Mouse (Mus musculus): ENCODE measurements around the gene Zdhhc1. TPM values are rescaled to one million over a fixed set of nuclear protein-coding genes. Genes with fewer than 3 reads are reported as not detected.

Zdhhc1 gene
- polyA plus RNA-seq, 1 experiment from 2014 or later, result 30.1 TPM

- 33% methylated on average over 23 of the region's 23 CpGs for WGBS
- DNase-seq (ENCODE audit: low spot score) (no peak), ATAC-seq (ENCODE audit: low read depth) (no peak)
- Histone ChIP-seq H3K27ac (replicated peaks; ENCODE audit: low read depth, low read length) (no peak overlapping the region), H3K9ac (ENCODE audit: low read depth, low read length) (no peak overlapping the region; the same call in 1 of the 2 replicates), H3K27me3 (replicated peaks; ENCODE audit: control insufficient read depth, insufficient read depth, low read length) (peaks cover 14% of the 10 kb centered on the region), H3K36me3 (ENCODE audit: control insufficient read depth, insufficient read depth, low read length) (peaks cover 21% of the 10 kb centered on the region), H3K4me3 (ENCODE audit: low read depth, low read length) (no peak overlapping the region), H3K4me1 (ENCODE audit: control insufficient read depth, insufficient read depth, low read length) (peaks cover 24% of the 10 kb centered on the region), H3K4me2 (ENCODE audit: low read depth, low read length) (no peak overlapping the region; the same call in 1 of the 2 replicates), H3K9me3 (ENCODE audit: control insufficient read depth, low read length) (no peaks in the 10 kb centered on the region)
These were observed 24.2 kb downstream of the Zdhhc1 start for GRCm38 (mm10) chr8:105472414-105472932.

- H3K27ac ChIP-seq (replicated peaks; ENCODE audit: low read depth, low read length), result peak within 1 kb of the TSS; percentile 48; the same call in 1 of the 2 replicates
- peak; percentile 95 for DNase-seq (ENCODE audit: low spot score)
- ATAC-seq (ENCODE audit: low read depth), result peak; percentile 93
- H3K9ac ChIP-seq (ENCODE audit: low read depth, low read length), result peak within 1 kb of the TSS; percentile 60
- peaks cover 24% of the 10 kb centered on the region for H3K4me1 ChIP-seq (ENCODE audit: control insufficient read depth, insufficient read depth, low read length)
- H3K4me3 ChIP-seq (ENCODE audit: low read depth, low read length), result peak within 1 kb of the TSS; percentile 29
- H3K27me3 ChIP-seq (replicated peaks; ENCODE audit: control insufficient read depth, insufficient read depth, low read length), result peaks cover 14% of the 10 kb centered on the region
- H3K4me2 ChIP-seq (ENCODE audit: low read depth, low read length), result peak within 1 kb of the TSS; percentile 54
- 6% methylated on average over 23 of the region's 25 CpGs for WGBS
- no peaks in the 10 kb centered on the region for H3K9me3 ChIP-seq (ENCODE audit: control insufficient read depth, low read length)
- H3K36me3 ChIP-seq (ENCODE audit: control insufficient read depth, insufficient read depth, low read length), result peaks cover 21% of the 10 kb centered on the region
These were observed 25.2 kb downstream of the Zdhhc1 start, which contains the start of gene Tppp3 for GRCm38 (mm10) chr8:105471314-105472015. Tppp3 (minus strand) TSS chr8:105471526.

GRCm38 (mm10) chr8:105470681-105471313 is 25.9 kb downstream of the Zdhhc1 start:
- Histone ChIP-seq H3K27me3 (replicated peaks; ENCODE audit: control insufficient read depth, insufficient read depth, low read length) (peaks cover 14% of the 10 kb centered on the region), H3K4me3 (ENCODE audit: low read depth, low read length) (peak overlapping the region; percentile 29)

GRCm38 (mm10) chr8:105470262-105470661 is 26.4 kb downstream of the Zdhhc1 start:
- Histone ChIP-seq H3K4me3 (ENCODE audit: low read depth, low read length) (peak overlapping the region; percentile 29), H3K36me3 (ENCODE audit: control insufficient read depth, insufficient read depth, low read length) (peaks cover 13% of the 10 kb centered on the region; the same call in 1 of the 2 replicates), H3K4me2 (ENCODE audit: low read depth, low read length) (peak overlapping the region; percentile 54), H3K9me3 (ENCODE audit: control insufficient read depth, low read length) (no peaks in the 10 kb centered on the region), H3K9ac (ENCODE audit: low read depth, low read length) (no peak overlapping the region), H3K4me1 (ENCODE audit: control insufficient read depth, insufficient read depth, low read length) (peaks cover 24% of the 10 kb centered on the region), H3K27ac (replicated peaks; ENCODE audit: low read depth, low read length) (no peak overlapping the region; the same call in 1 of the 2 replicates), H3K27me3 (replicated peaks; ENCODE audit: control insufficient read depth, insufficient read depth, low read length) (peaks cover 14% of the 10 kb centered on the region)
- no peak for DNase-seq (ENCODE audit: low spot score)
- ATAC-seq (ENCODE audit: low read depth), result no peak
- 68% methylated on average over 5 of the region's 5 CpGs for WGBS

More at GRCm38 (mm10) chr8:105470681-105471313, 25.9 kb downstream of the Zdhhc1 start:
- Histone ChIP-seq H3K4me2 (ENCODE audit: low read depth, low read length) (peak overlapping the region; percentile 54), H3K27ac (replicated peaks; ENCODE audit: low read depth, low read length) (no peak overlapping the region; the same call in 1 of the 2 replicates), H3K9ac (ENCODE audit: low read depth, low read length) (peak overlapping the region; percentile 60), H3K9me3 (ENCODE audit: control insufficient read depth, low read length) (no peaks in the 10 kb centered on the region), H3K36me3 (ENCODE audit: control insufficient read depth, insufficient read depth, low read length) (peaks cover 15% of the 10 kb centered on the region; the same call in 1 of the 2 replicates), H3K4me1 (ENCODE audit: control insufficient read depth, insufficient read depth, low read length) (peaks cover 24% of the 10 kb centered on the region)
- DNase-seq (ENCODE audit: low spot score) (peak; percentile 76), ATAC-seq (ENCODE audit: low read depth) (no peak; the same call in 1 of the 2 replicates)
- WGBS, result 21% methylated on average over 9 of the region's 11 CpGs

GRCm38 (mm10) chr8:105469816-105470215 is 26.9 kb downstream of the Zdhhc1 start:
- Histone ChIP-seq H3K27me3 (replicated peaks; ENCODE audit: control insufficient read depth, insufficient read depth, low read length) (peaks cover 14% of the 10 kb centered on the region), H3K9ac (ENCODE audit: low read depth, low read length) (no peak overlapping the region), H3K4me2 (ENCODE audit: low read depth, low read length) (peak overlapping the region; percentile 54), H3K4me3 (ENCODE audit: low read depth, low read length) (peak overlapping the region; percentile 29; the same call in 1 of the 2 replicates), H3K9me3 (ENCODE audit: control insufficient read depth, low read length) (no peaks in the 10 kb centered on the region), H3K36me3 (ENCODE audit: control insufficient read depth, insufficient read depth, low read length) (peaks cover 8% of the 10 kb centered on the region; the same call in 1 of the 2 replicates), H3K4me1 (ENCODE audit: control insufficient read depth, insufficient read depth, low read length) (peaks cover 20% of the 10 kb centered on the region), H3K27ac (replicated peaks; ENCODE audit: low read depth, low read length) (no peak overlapping the region; the same call in 1 of the 2 replicates)
- ATAC-seq (ENCODE audit: low read depth), result no peak
- WGBS, result 84% methylated on average over 5 of the region's 5 CpGs
- no peak for DNase-seq (ENCODE audit: low spot score)

GRCm38 (mm10) chr8:105469041-105469695 is 27.5 kb downstream of the Zdhhc1 start:
- ATAC-seq (ENCODE audit: low read depth) (peak; percentile 3; the same call in 1 of the 2 replicates), DNase-seq (ENCODE audit: low spot score) (peak; percentile 65)
- peaks cover 14% of the 10 kb centered on the region for H3K27me3 ChIP-seq (replicated peaks; ENCODE audit: control insufficient read depth, insufficient read depth, low read length)
- H3K4me2 ChIP-seq (ENCODE audit: low read depth, low read length), result 0 out of 2 replicates have a peak overlapping the region, but pooled peaks have one; percentile 54
- no peak overlapping the region; the same call in 1 of the 2 replicates for H3K27ac ChIP-seq (replicated peaks; ENCODE audit: low read depth, low read length)
- 58% methylated on average over 4 of the region's 6 CpGs for WGBS
- no peaks in the 10 kb centered on the region for H3K9me3 ChIP-seq (ENCODE audit: control insufficient read depth, low read length)
- peaks cover 13% of the 10 kb centered on the region for H3K4me1 ChIP-seq (ENCODE audit: control insufficient read depth, insufficient read depth, low read length)
- H3K36me3 ChIP-seq (ENCODE audit: control insufficient read depth, insufficient read depth, low read length), result 0 out of 2 replicates have a peak, but pooled peaks cover 7% of the 10 kb centered on the region
- H3K4me3 ChIP-seq (ENCODE audit: low read depth, low read length), result no peak overlapping the region
- no peak overlapping the region for H3K9ac ChIP-seq (ENCODE audit: low read depth, low read length)

- WGBS, result 89% methylated on average over 27 of the region's 27 CpGs
- DNase-seq (ENCODE audit: low spot score) (no peak), ATAC-seq (ENCODE audit: low read depth) (no peak)
- Histone ChIP-seq H3K4me1 (ENCODE audit: control insufficient read depth, insufficient read depth, low read length) (peaks cover 13% of the 10 kb centered on the region), H3K36me3 (ENCODE audit: control insufficient read depth, insufficient read depth, low read length) (0 out of 2 replicates have a peak, but pooled peaks cover 7% of the 10 kb centered on the region), H3K9me3 (ENCODE audit: control insufficient read depth, low read length) (no peaks in the 10 kb centered on the region), H3K4me3 (ENCODE audit: low read depth, low read length) (no peak overlapping the region), H3K27ac (replicated peaks; ENCODE audit: low read depth, low read length) (no peak overlapping the region), H3K4me2 (ENCODE audit: low read depth, low read length) (no peak overlapping the region), H3K27me3 (replicated peaks; ENCODE audit: control insufficient read depth, insufficient read depth, low read length) (peaks cover 11% of the 10 kb centered on the region), H3K9ac (ENCODE audit: low read depth, low read length) (no peak overlapping the region)
These were observed 28.5 kb downstream of the Zdhhc1 start for GRCm38 (mm10) chr8:105468002-105468720.
